Mouse (Mus musculus): ENCODE results near the gene Gm4969. TPM values are rescaled to one million over a fixed set of nuclear protein-coding genes. Genes with fewer than 3 reads are reported as not detected.
"Not testable (repeated sequence)": the region's sequence is repeated elsewhere in the genome, so short reads cannot be mapped to it uniquely, and the experiment has no call there.

Gene Gm4969
- total RNA-seq, 2 experiments from 2014 or later, result 0.21 to 0.27 TPM

- DNase-seq (ENCODE audit: extremely low spot score in 1 of 2, low spot score in 2 of 2), result no peak
- H3K4me3 ChIP-seq, result no peak overlapping the region
- peak; percentile 48 for TF ChIP-seq CTCF (IDR thresholded peaks at IDR 0.05)
- intact Hi-C loops (cut with DNase I), result no loop called here
- H3K27ac ChIP-seq, result no peak overlapping the region
Measured at GRCm38 (mm10) chr7:19155825-19156475, 37.8 kb upstream of the Gm4969 start.

DNA sequence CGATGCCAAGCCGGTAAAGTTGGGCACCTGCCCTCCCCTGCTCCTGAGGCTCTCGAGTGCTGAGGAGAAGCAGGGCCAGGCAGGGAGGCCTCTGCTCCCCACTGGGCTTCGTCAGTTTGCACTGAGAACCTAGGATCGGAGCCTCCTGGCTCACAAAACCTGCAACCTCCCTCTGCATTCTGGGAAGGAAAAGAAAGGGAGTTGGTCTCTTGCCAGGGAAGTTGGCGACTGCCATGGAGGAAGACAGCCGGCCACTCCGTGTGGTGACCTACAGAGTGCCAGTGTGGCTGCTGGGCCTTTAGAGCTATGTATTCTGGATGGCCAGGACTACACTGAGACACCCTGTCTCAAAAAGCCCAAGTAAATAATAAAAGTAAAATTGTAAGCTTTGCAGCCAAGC is 36.6 kb upstream of the Gm4969 start:
- DNase-seq (ENCODE audit: extremely low spot score in 1 of 2, low spot score in 2 of 2), result no peak
- intact Hi-C loops (cut with DNase I), result no loop called here
- TF ChIP-seq CTCF (IDR thresholded peaks at IDR 0.05), result no peak
- Histone ChIP-seq H3K27ac (no peak overlapping the region), H3K4me3 (no peak overlapping the region)

GRCm38 (mm10) chr7:19151121-19151520 is 33.0 kb upstream of the Gm4969 start:
- intact Hi-C loops (cut with DNase I); DNase-seq (ENCODE audit: extremely low spot score in 1 of 2, low spot score in 2 of 2); H3K4me3 ChIP-seq; H3K27ac ChIP-seq: not testable (repeated sequence)

DNA sequence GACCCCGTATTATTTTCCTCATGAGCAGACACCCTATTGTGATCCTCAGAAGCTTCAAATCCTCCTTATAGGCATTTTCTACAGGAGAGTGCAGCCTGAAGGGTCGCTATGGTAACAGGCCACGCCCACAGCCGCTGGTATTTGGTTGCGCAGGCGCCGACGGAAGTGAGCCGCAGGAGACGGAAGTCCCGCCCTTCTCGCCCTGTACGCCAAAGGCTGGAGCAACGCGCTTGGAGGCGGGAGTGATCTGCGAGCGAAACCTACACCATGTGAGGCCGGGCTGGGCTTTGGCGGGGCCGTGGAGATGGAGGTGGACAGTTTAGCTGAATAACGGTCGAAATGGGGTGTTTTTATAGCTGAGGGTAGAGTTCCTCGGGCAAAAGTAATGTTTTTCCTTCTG is 31.5 kb upstream of the Gm4969 start, which contains the start of gene Snrpd2:
TSS of gene Snrpd2 (plus strand) at position 97 of the 400 bp plus-strand sequence.
- peak within 1 kb of the TSS; percentile 88 for H3K27ac ChIP-seq
- peak within 1 kb of the TSS; percentile 65 for H3K4me3 ChIP-seq
- DNase-seq (ENCODE audit: extremely low spot score in 1 of 2, low spot score in 2 of 2), result peak; percentile 95
- intact Hi-C loops (cut with DNase I), result no loop called here
- TF ChIP-seq CTCF (IDR thresholded peaks at IDR 0.05), result no peak

DNA sequence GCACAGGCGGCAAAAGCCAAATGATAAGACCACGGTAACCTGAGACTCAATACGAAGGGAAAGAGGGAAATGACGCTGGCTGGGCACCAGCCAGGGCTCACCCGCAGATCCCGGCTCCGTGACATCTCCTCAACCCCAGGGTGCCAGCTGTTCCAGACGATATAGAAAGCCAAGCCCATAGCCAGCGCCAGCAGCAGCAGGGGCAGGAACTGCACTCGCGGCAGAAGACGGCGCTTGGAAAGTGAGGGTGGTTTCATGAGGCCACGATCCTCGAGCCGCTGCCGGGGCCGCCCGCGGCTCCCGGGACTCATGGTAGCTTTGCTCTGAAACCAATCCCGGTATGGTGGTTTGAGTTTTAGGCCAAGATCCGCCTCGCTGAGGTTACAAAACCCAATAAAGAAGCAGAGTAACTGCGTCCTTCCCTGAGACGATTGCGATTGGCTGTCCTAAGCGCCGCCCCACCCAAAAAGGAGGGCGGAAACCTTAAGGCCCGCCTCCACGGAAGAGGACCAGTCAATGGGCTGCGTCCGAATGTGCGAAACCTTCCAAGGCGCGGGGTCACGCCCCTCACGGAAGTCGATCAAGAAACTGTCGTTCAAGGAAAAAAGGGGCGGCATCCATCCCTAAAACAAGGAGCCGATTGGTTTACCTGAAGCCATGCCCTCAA is 30.8 kb upstream of the Gm4969 start, which contains the start of gene Qpctl:
TSS of gene Qpctl (minus strand) at position 417 of the 667 bp plus-strand sequence.
- intact Hi-C loops (cut with DNase I), result no loop called here
- peak within 1 kb of the TSS; percentile 88 for H3K27ac ChIP-seq
- peak; percentile 95 to 98 for DNase-seq (ENCODE audit: extremely low spot score in 1 of 2, low spot score in 2 of 2)

DNA sequence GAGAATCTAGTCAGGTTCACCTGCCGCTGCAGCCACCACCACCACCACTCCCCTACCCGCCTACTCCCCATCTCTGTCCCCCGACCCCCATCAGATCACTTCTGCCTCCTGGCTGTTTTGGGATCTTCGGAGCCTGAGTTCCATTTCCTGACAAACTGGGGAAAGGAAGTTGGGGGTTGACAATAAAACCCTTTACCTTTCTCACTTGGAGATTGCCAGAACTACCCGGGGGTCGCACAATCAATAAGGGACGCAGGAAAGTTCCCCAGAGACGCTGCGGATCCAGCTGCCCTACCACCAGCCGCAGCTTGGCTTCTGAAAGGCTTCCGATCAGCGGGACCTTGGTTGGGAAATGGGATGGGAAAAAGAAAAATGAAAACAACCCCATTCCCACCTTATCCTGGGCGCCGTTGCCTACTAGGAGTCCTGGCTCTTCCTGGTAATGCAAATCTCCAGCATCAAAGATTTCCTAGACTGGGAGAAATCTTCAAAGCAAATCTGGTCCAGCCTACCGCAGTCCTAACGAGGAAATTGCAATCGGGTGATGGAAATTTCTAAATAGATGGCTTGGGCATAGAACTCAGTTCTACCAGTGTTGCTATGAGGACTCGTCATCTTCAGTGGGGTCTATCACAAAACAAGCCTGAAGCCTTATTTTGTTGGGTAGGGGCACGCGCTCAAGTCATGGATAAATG is 30.2 kb upstream of the Gm4969 start:
- DNase-seq (ENCODE audit: extremely low spot score in 1 of 2, low spot score in 2 of 2), result no peak
- no peak; the same call in 1 of the 2 replicates for TF ChIP-seq CTCF (IDR thresholded peaks at IDR 0.05)
- peak overlapping the region; percentile 65 for H3K4me3 ChIP-seq
- intact Hi-C loops (cut with DNase I), result no loop called here
- H3K27ac ChIP-seq, result peak overlapping the region; percentile 88

More for the DNA sequence above, 30.8 kb upstream of the Gm4969 start, which contains the start of gene Qpctl:
- TF ChIP-seq CTCF (IDR thresholded peaks at IDR 0.05), result no peak; the same call in 1 of the 2 replicates
- H3K4me3 ChIP-seq, result peak within 1 kb of the TSS; percentile 65

DNA sequence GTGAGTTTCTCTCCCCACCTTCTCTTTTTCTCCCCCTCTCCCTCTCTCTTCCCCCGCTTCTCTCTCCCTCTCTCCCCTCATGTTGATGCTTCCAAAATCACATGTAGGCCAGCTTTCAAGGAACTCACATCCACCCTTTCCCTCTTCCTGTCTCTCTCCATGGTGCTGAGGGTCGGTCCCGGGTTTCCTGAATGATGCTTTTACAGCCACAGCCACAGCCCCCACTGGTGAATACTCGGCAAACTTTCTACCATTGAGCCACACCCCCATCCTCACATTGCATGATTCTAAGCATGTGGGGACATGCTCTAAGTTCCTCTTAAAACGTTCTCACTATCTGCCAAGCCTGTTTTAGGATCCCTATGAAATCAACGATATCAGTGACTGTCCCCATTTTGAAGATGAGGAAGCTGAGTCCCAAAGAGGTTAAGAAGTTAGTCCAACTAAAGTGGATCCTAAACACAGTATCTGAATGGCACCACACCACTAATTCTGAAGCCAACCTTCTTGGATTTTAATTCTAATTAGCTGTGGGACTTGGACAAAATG is 29.4 kb upstream of the Gm4969 start:
- no peak for DNase-seq (ENCODE audit: extremely low spot score in 1 of 2, low spot score in 2 of 2)
- no peak overlapping the region for H3K27ac ChIP-seq
- H3K4me3 ChIP-seq, result peak overlapping the region; percentile 65
- TF ChIP-seq CTCF (IDR thresholded peaks at IDR 0.05), result no peak
- intact Hi-C loops (cut with DNase I), result no loop called here

- Histone ChIP-seq H3K4me3 (no peak overlapping the region), H3K27ac (no peak overlapping the region)
- no peak for TF ChIP-seq CTCF (IDR thresholded peaks at IDR 0.05)
- intact Hi-C loops (cut with DNase I), result no loop called here
- DNase-seq (ENCODE audit: extremely low spot score in 1 of 2, low spot score in 2 of 2), result no peak
Measured at GRCm38 (mm10) chr7:19146793-19147192, 28.6 kb upstream of the Gm4969 start.

DNA sequence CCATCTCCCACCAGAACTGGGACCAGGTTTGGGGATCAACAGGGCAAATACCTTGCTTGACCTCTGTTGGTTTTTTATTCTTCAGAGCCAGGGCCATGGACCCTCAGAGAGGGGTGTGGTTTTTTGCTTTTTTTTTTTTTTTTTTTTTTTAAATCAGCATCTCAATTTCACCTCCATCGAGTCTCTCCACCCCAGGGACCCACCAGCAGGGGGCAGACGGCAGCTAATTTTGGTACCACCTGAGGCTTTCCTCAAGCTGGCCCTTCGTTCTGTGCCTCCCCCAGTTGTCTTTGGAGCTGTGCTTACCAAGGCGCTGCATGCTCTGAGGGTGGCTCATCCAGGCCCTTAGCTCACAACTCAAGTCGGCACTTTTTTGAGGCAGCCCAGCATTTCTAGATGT is 19.2 kb upstream of the Gm4969 start:
- no peak overlapping the region for H3K4me3 ChIP-seq
- TF ChIP-seq CTCF (IDR thresholded peaks at IDR 0.05), result peak; percentile 57
- peak overlapping the region; percentile 61; the same call in 1 of the 2 replicates for H3K27ac ChIP-seq
- intact Hi-C loops (cut with DNase I), result no loop called here
- DNase-seq (ENCODE audit: extremely low spot score in 1 of 2, low spot score in 2 of 2), result peak in 1 of 2 experiments; percentile 65

DNA sequence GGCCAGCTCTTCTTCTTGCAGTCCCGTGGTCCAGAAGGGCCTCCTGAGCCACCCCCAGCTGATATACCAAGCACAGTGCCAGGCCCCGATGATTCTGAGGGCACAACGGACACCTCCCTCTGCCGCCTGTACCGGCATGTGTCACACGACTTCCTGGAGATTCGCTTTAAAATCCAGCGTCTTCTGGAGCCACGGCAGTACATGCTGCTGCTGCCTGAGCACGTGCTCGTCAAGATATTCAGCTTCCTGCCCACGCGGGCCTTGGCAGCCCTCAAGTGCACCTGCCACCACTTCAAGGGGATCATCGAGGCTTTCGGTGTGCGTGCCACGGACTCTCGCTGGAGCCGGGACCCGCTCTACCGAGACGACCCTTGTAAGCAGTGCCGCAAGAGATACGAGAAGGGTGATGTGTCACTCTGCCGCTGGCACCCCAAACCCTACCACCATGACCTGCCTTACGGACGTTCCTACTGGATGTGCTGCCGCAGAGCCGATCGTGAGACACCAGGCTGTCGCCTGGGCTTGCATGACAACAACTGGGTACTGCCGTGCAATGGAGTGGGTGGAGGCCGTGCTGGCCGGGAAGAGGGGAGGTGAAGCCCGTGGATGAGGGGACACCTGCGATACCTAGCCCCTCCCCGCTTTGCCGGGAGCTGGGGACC is 18.6 kb upstream of the Gm4969 start:
- no peak for TF ChIP-seq CTCF (IDR thresholded peaks at IDR 0.05)
- DNase-seq (ENCODE audit: extremely low spot score in 1 of 2, low spot score in 2 of 2), result peak in 1 of 2 experiments; percentile 49
- Histone ChIP-seq H3K4me3 (no peak overlapping the region), H3K27ac (peak overlapping the region; percentile 61)
- intact Hi-C loops (cut with DNase I), result no loop called here

- intact Hi-C loops (cut with DNase I), result no loop called here
- TF ChIP-seq CTCF (IDR thresholded peaks at IDR 0.05), result no peak
- Histone ChIP-seq H3K4me3 (no peak overlapping the region), H3K27ac (peak overlapping the region; percentile 61)
- DNase-seq (ENCODE audit: extremely low spot score in 1 of 2, low spot score in 2 of 2), result no peak
Measured at GRCm38 (mm10) chr7:19136168-19136567, 18.0 kb upstream of the Gm4969 start.
